Mouse (Mus musculus): Measurements from ENCODE around the gene Xpnpep1. TPM values are rescaled to one million over a fixed set of nuclear protein-coding genes. Genes with fewer than 3 reads are reported as not detected.
A peak's percentile ranks its signal among the peaks of the same experiment; 100 is the strongest.

Gene Xpnpep1
- polyA plus RNA-seq, 1 experiment, result 250 TPM

GRCm38 (mm10) chr19:53003554-53004365 is 36.3 kb downstream of the Xpnpep1 start:
- WGBS, result 84% methylated on average over 22 of the region's 22 CpGs
- no peaks in the 10 kb centered on the region for H3K27me3 ChIP-seq (replicated peaks; ENCODE audit: control insufficient read depth, insufficient read depth, low read length)
- no peak overlapping the region for H3K4me3 ChIP-seq (ENCODE audit: insufficient read depth, low read depth, low read length)
- TF ChIP-seq CTCF (conservative IDR thresholded peaks at IDR 0.05; ENCODE audit: insufficient read depth, insufficient read length, low read depth, low read length), result no peak
- TF ChIP-seq POLR2A (IDR thresholded peaks at IDR 0.05; ENCODE audit: low read depth, low read length), result no peak
- DNase-seq, result no peak
- H3K27ac ChIP-seq (ENCODE audit: insufficient read depth, low read depth, low read length), result no peak overlapping the region
- no peaks in the 10 kb centered on the region; the same call in 1 of the 2 replicates for H3K36me3 ChIP-seq (ENCODE audit: control insufficient read depth, insufficient read depth, low read length)
- no peaks in the 10 kb centered on the region for H3K4me1 ChIP-seq (ENCODE audit: control insufficient read depth, insufficient read depth, low read length)

GRCm38 (mm10) chr19:53002166-53003095 is 37.6 kb downstream of the Xpnpep1 start:
- Histone ChIP-seq H3K4me3 (ENCODE audit: insufficient read depth, low read depth, low read length) (no peak overlapping the region), H3K27ac (ENCODE audit: insufficient read depth, low read depth, low read length) (no peak overlapping the region), H3K4me1 (ENCODE audit: control insufficient read depth, insufficient read depth, low read length) (no peaks in the 10 kb centered on the region), H3K36me3 (ENCODE audit: control insufficient read depth, insufficient read depth, low read length) (no peaks in the 10 kb centered on the region; the same call in 1 of the 2 replicates), H3K27me3 (replicated peaks; ENCODE audit: control insufficient read depth, insufficient read depth, low read length) (no peaks in the 10 kb centered on the region)
- TF ChIP-seq CTCF (conservative IDR thresholded peaks at IDR 0.05; ENCODE audit: insufficient read depth, insufficient read length, low read depth, low read length) (no peak), POLR2A (IDR thresholded peaks at IDR 0.05; ENCODE audit: low read depth, low read length) (no peak)
- 89% methylated on average over 23 of the region's 23 CpGs for WGBS
- DNase-seq, result no peak

DNA sequence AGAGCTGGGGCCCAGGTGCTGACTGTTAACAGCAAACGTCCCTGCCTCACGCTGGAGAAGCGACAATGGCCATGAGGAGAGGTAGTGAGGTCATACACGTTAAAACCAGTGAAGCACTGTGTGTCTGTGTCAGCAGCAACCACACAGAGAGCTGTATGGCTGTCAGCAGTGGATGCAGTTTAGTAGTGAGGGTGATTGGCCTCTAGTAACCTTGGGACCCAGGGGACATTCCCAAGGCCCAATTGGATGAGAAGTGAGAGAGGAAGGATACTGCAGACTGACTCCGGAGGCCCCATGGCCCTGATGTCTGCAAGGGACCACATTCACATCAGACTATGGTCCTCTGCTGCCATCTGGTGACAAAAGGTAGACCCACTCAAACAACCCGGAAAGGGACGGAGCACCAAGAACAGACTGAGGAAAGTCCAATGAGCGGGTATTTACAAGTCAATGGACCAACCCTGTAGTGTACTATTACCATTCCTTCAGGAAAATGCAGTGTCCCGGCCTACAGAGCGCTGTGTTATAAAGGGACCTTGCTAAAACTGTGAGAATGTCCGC is 47.1 kb downstream of the Xpnpep1 start:
- H3K27ac ChIP-seq (ENCODE audit: insufficient read depth, low read depth, low read length), result no peak overlapping the region
- peaks cover 5% of the 10 kb centered on the region; the same call in 1 of the 2 replicates for H3K36me3 ChIP-seq (ENCODE audit: control insufficient read depth, insufficient read depth, low read length)
- WGBS, result 63% methylated on average over 11 of the region's 11 CpGs
- no peaks in the 10 kb centered on the region for H3K4me1 ChIP-seq (ENCODE audit: control insufficient read depth, insufficient read depth, low read length)
- DNase-seq, result peak; percentile 52
- no peak for TF ChIP-seq POLR2A (IDR thresholded peaks at IDR 0.05; ENCODE audit: low read depth, low read length)
- TF ChIP-seq CTCF (conservative IDR thresholded peaks at IDR 0.05; ENCODE audit: insufficient read depth, insufficient read length, low read depth, low read length), result peak; percentile 51; the same call in 1 of the 2 replicates
- H3K27me3 ChIP-seq (replicated peaks; ENCODE audit: control insufficient read depth, insufficient read depth, low read length), result no peaks in the 10 kb centered on the region
- H3K4me3 ChIP-seq (ENCODE audit: insufficient read depth, low read depth, low read length), result no peak overlapping the region

DNA sequence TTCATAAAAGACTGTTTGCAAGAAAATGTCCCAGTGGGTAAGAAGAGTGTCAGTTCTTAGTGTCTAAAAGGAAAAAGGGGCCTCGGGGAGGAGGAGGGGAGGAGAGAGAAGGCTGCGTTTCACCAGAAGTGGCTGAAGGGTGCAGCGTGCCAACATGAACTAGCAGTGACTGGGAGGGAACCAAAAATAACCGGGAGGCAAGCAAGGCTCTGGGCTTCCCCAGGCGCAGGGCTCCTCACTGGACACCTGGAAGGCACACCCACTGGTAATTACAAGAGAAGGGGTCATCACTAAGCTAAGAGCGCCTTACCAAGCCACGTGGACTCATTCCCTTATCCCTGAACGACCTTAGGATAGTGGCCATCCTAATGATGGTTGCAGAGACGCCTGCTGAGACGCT is 48.1 kb downstream of the Xpnpep1 start:
- peaks cover 5% of the 10 kb centered on the region; the same call in 1 of the 2 replicates for H3K36me3 ChIP-seq (ENCODE audit: control insufficient read depth, insufficient read depth, low read length)
- whole genome bisulfite sequencing, result 88% methylated on average over 10 of the region's 10 CpGs
- no peaks in the 10 kb centered on the region for H3K27me3 ChIP-seq (replicated peaks; ENCODE audit: control insufficient read depth, insufficient read depth, low read length)
- no peak for DNase-seq
- no peaks in the 10 kb centered on the region for H3K4me1 ChIP-seq (ENCODE audit: control insufficient read depth, insufficient read depth, low read length)
- TF ChIP-seq POLR2A (IDR thresholded peaks at IDR 0.05; ENCODE audit: low read depth, low read length) (no peak), CTCF (conservative IDR thresholded peaks at IDR 0.05; ENCODE audit: insufficient read depth, insufficient read length, low read depth, low read length) (no peak)
- no peak overlapping the region for H3K27ac ChIP-seq (ENCODE audit: insufficient read depth, low read depth, low read length)
- no peak overlapping the region for H3K4me3 ChIP-seq (ENCODE audit: insufficient read depth, low read depth, low read length)

DNA sequence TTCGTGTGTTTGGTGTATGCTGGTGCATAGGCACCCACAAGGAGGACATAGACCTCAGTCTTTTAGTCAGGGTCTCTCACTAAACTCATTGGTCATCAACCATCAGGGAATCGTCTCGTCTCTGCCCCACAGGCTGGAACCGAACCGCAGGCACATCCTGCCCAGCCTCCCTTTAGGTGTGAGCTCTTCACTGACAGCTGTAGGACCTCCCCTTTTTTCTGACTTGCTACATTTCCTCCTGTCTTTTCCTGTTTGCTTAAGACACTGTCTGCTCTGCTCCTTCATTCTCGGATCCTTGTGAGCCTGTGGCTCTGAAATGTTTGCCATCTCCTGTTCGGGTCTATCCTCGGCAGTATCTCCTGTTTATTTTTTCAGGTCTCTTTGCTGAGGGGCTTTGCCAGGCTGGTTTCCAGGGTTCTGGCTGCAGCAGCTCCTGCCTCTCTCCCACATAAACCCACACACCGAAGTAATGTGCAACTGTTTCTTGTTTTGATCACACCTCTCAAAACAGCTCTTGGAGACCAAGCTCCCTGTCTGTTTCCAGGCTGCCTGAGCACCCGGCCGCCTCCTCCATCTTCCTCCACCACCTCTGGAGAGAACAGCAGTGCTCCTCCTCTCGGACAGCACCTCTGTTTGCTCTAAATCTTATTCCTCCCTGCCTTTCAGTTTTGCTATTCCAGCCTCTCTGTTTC is 60.8 kb downstream of the Xpnpep1 start:
- H3K27me3 ChIP-seq (replicated peaks; ENCODE audit: control insufficient read depth, insufficient read depth, low read length), result no peaks in the 10 kb centered on the region
- H3K4me1 ChIP-seq (ENCODE audit: control insufficient read depth, insufficient read depth, low read length), result no peaks in the 10 kb centered on the region
- no peak for DNase-seq
- TF ChIP-seq CTCF (conservative IDR thresholded peaks at IDR 0.05; ENCODE audit: insufficient read depth, insufficient read length, low read depth, low read length), result no peak
- TF ChIP-seq POLR2A (IDR thresholded peaks at IDR 0.05; ENCODE audit: low read depth, low read length), result no peak
- H3K36me3 ChIP-seq (ENCODE audit: control insufficient read depth, insufficient read depth, low read length), result no peaks in the 10 kb centered on the region
- WGBS, result 55% methylated on average over 12 of the region's 12 CpGs
- H3K27ac ChIP-seq (ENCODE audit: insufficient read depth, low read depth, low read length), result no peak overlapping the region
- H3K4me3 ChIP-seq (ENCODE audit: insufficient read depth, low read depth, low read length), result no peak overlapping the region

GRCm38 (mm10) chr19:52975564-52976185 is 64.3 kb downstream of the Xpnpep1 start:
- Histone ChIP-seq H3K4me3 (ENCODE audit: insufficient read depth, low read depth, low read length) (no peak overlapping the region), H3K27me3 (replicated peaks; ENCODE audit: control insufficient read depth, insufficient read depth, low read length) (no peaks in the 10 kb centered on the region), H3K36me3 (ENCODE audit: control insufficient read depth, insufficient read depth, low read length) (no peaks in the 10 kb centered on the region), H3K4me1 (ENCODE audit: control insufficient read depth, insufficient read depth, low read length) (no peaks in the 10 kb centered on the region), H3K27ac (ENCODE audit: insufficient read depth, low read depth, low read length) (no peak overlapping the region)
- WGBS, result 49% methylated on average over 15 of the region's 15 CpGs
- peak; percentile 61 for DNase-seq
- TF ChIP-seq POLR2A (IDR thresholded peaks at IDR 0.05; ENCODE audit: low read depth, low read length), result no peak
- TF ChIP-seq CTCF (conservative IDR thresholded peaks at IDR 0.05; ENCODE audit: insufficient read depth, insufficient read length, low read depth, low read length), result peak; percentile 76
